Mouse (Mus musculus) embryo, embryonic 10.5 days (tissue): ENCODE results near the gene Nudcd3.
A peak's percentile ranks its signal among the peaks of the same experiment; 100 is the strongest.

Experiments
- DNase-seq: peaks from one replicate; pipeline ENCODE4 v3.0.0-alpha.2; 2015; ENCODE audit warnings: low spot score

Nudcd3 gene

GRCm38 (mm10) chr11:6200087-6200569 is at the start of gene Nudcd3:
TSS of gene Nudcd3 (minus strand) at chr11:6200415.
- peak; percentile 91 for DNase-seq

GRCm38 (mm10) chr11:6244707-6245106 is 44.5 kb upstream of the Nudcd3 start:
- no peak for DNase-seq

- no peak for DNase-seq
These were observed 32.8 kb upstream of the Nudcd3 start for GRCm38 (mm10) chr11:6233025-6233424.

- DNase-seq: no peak
These were observed 29.8 kb upstream of the Nudcd3 start, which contains the start of gene Npc1l1 for GRCm38 (mm10) chr11:6230012-6230411. TSS of gene Npc1l1 (minus strand) at chr11:6230143.

GRCm38 (mm10) chr11:6224541-6225229 is 24.5 kb upstream of the Nudcd3 start:
- DNase-seq: no peak

GRCm38 (mm10) chr11:6222187-6222586 is 22.0 kb upstream of the Nudcd3 start:
- DNase-seq: no peak

GRCm38 (mm10) chr11:6219967-6220366 is 19.8 kb upstream of the Nudcd3 start:
- no peak for DNase-seq

GRCm38 (mm10) chr11:6218189-6218896 is 18.1 kb upstream of the Nudcd3 start:
- DNase-seq: no peak

- DNase-seq: no peak
These were observed 16.6 kb upstream of the Nudcd3 start for GRCm38 (mm10) chr11:6216834-6217233.

- no peak for DNase-seq
These were observed 7.9 kb upstream of the Nudcd3 start for GRCm38 (mm10) chr11:6208158-6208557.

- DNase-seq: no peak
These were observed 6.9 kb upstream of the Nudcd3 start for GRCm38 (mm10) chr11:6207090-6207489.

- no peak for DNase-seq
These were observed 355 bp upstream of the Nudcd3 start for GRCm38 (mm10) chr11:6200570-6200969.

- DNase-seq: peak; percentile 22
These were observed 667 bp downstream of the Nudcd3 start, which contains the start of gene A730071L15Rik for GRCm38 (mm10) chr11:6199410-6200086. TSS of gene A730071L15Rik (plus strand) at chr11:6200029.

- no peak for DNase-seq
These were observed 1.8 kb downstream of the Nudcd3 start for GRCm38 (mm10) chr11:6198449-6198848.

GRCm38 (mm10) chr11:6196780-6197179 is 3.4 kb downstream of the Nudcd3 start:
- DNase-seq: no peak

- DNase-seq: peak; percentile 90
These were observed 12.3 kb downstream of the Nudcd3 start for GRCm38 (mm10) chr11:6187878-6188277.

- no peak for DNase-seq
These were observed 12.8 kb downstream of the Nudcd3 start for GRCm38 (mm10) chr11:6187399-6187798.

GRCm38 (mm10) chr11:6184202-6184935 is 15.8 kb downstream of the Nudcd3 start:
- DNase-seq: no peak

GRCm38 (mm10) chr11:6183246-6183645 is 17.0 kb downstream of the Nudcd3 start:
- no peak for DNase-seq

- DNase-seq: no peak
These were observed 19.3 kb downstream of the Nudcd3 start for GRCm38 (mm10) chr11:6180811-6181399.

- DNase-seq: no peak
These were observed 21.0 kb downstream of the Nudcd3 start for GRCm38 (mm10) chr11:6179194-6179593.
